Mouse (Mus musculus) MEL (cell line): ENCODE results near the gene Nanos2. TPM values are rescaled to one million over a fixed set of nuclear protein-coding genes. Genes with fewer than 3 reads are reported as not detected.

ENCODE experiments used
- DNase-seq: peaks from one replicate; pipeline ENCODE4 v3.0.0; 2011; ENCODE audit warnings: low read depth, low spot score
- H3K27ac ChIP-seq: 2 replicates; pipeline ENCODE4 v1.5.1; 2012; ENCODE audit warnings: low read depth, mild to moderate bottlenecking, control low read depth, low read length, moderate library complexity; ENCODE audit not compliant: control insufficient read depth
- H3K27me3 ChIP-seq, 2 experiments: fragments of 150-350 bp in 1 of 2; sonication (generic) in 1 of 2; 2 replicates each; pipeline ENCODE4 v1.6.1; 2012; ENCODE audit warnings: low read length in 2 of 2, mild to moderate bottlenecking in 2 of 2, improper control_type of control experiment in 1 of 2, moderate library complexity in 1 of 2; ENCODE audit not compliant: insufficient read depth in 2 of 2, control insufficient read depth in 1 of 2
- H3K36me3 ChIP-seq, 2 experiments: 2 replicates each; pipeline ENCODE4 v1.6.1; 2012 to 2014; ENCODE audit warnings: low read length in 2 of 2, improper control_type of control experiment in 1 of 2, inconsistent platforms in 1 of 2, mild to moderate bottlenecking in 1 of 2; ENCODE audit not compliant: insufficient read depth in 2 of 2, control insufficient read depth in 1 of 2
- H3K4me1 ChIP-seq, 2 experiments: fragments of 150-350 bp in 1 of 2; sonication (generic) in 1 of 2; 2 replicates each; pipeline ENCODE4 v1.6.1; 2012; ENCODE audit warnings: low read length in 2 of 2, improper control_type of control experiment in 1 of 2, mild to moderate bottlenecking in 1 of 2; ENCODE audit not compliant: insufficient read depth in 2 of 2, control insufficient read depth in 1 of 2
- H3K4me3 ChIP-seq, 2 experiments: fragments of 150-350 bp in 1 of 2; sonication (generic) in 1 of 2; 2 replicates each; pipeline ENCODE4 v1.5.1; 2012; ENCODE audit warnings: low read depth in 2 of 2, low read length in 2 of 2, mild to moderate bottlenecking in 2 of 2, moderate library complexity in 2 of 2, control low read depth in 1 of 2, improper control_type of control experiment in 1 of 2; ENCODE audit not compliant: control insufficient read depth in 1 of 2, insufficient read depth in 1 of 2
- H3K79me2 ChIP-seq: 2 replicates; pipeline ENCODE4 v1.6.1; 2012; ENCODE audit warnings: mild to moderate bottlenecking, low read length, moderate library complexity; ENCODE audit not compliant: control insufficient read depth, poor library complexity, insufficient read depth
- H3K9ac ChIP-seq: 2 replicates; pipeline ENCODE4 v1.6.1; 2012; ENCODE audit warnings: low read depth, mild to moderate bottlenecking, control low read depth, low read length, moderate library complexity; ENCODE audit not compliant: control insufficient read depth, poor library complexity, severe bottlenecking
- H3K9me3 ChIP-seq: fragments of 150-350 bp; sonication (generic); replicated peaks from 2 replicates; pipeline ENCODE4 v1.6.1; 2012; ENCODE audit warnings: mild to moderate bottlenecking, low read length, improper control_type of control experiment, moderate library complexity; ENCODE audit not compliant: insufficient read depth
- BHLHE40 ChIP-seq: IDR thresholded peaks from 2 replicates; pipeline ENCODE4 v1.6.1; 2012; ENCODE audit warnings: low read depth, mild to moderate bottlenecking, inconsistent platforms, low read length, improper control_type of control experiment, borderline replicate concordance
- CTCF ChIP-seq, 3 experiments: IDR thresholded peaks in 2 of 3; conservative IDR thresholded peaks in 1 of 3; 2 replicates each; pipeline ENCODE4 v1.5.1; 2011 to 2012; ENCODE audit warnings: low read length in 3 of 3, low read depth in 2 of 3, mild to moderate bottlenecking in 2 of 3, improper control_type of control experiment in 1 of 3, inconsistent platforms in 1 of 3, mixed read lengths in 1 of 3, moderate library complexity in 1 of 3; ENCODE audit not compliant: control insufficient read depth in 1 of 3, insufficient read depth in 1 of 3, poor library complexity in 1 of 3, severe bottlenecking in 1 of 3
- E2F4 ChIP-seq: IDR thresholded peaks from 2 replicates; pipeline ENCODE4 v1.6.1; 2011; ENCODE audit warnings: low read depth, low read length, improper control_type of control experiment, borderline replicate concordance
- ELF1 ChIP-seq: IDR thresholded peaks from 2 replicates; pipeline ENCODE4 v1.6.1; 2014; ENCODE audit warnings: low read depth, mild to moderate bottlenecking, inconsistent platforms, low read length, improper control_type of control experiment, moderate library complexity
- EP300 ChIP-seq, 2 experiments: IDR thresholded peaks; 2 replicates each; pipeline ENCODE4 v1.6.1; 2011; ENCODE audit warnings: improper control_type of control experiment in 2 of 2, low read length in 2 of 2, low read depth in 1 of 2, mild to moderate bottlenecking in 1 of 2
- GABPA ChIP-seq: IDR thresholded peaks from 2 replicates; pipeline ENCODE4 v1.6.1; 2012; ENCODE audit warnings: low read depth, mild to moderate bottlenecking, inconsistent platforms, low read length, improper control_type of control experiment, moderate library complexity
- GATA1 ChIP-seq: IDR thresholded peaks from 2 replicates; pipeline ENCODE4 v1.6.1; 2011; ENCODE audit warnings: low read depth, low read length, improper control_type of control experiment
- HCFC1 ChIP-seq: IDR thresholded peaks from 2 replicates; pipeline ENCODE4 v1.6.1; 2012; ENCODE audit warnings: low read depth, mild to moderate bottlenecking, inconsistent platforms, low read length, improper control_type of control experiment, moderate library complexity
- JUND ChIP-seq: IDR thresholded peaks from 2 replicates; pipeline ENCODE4 v1.6.1; 2011; ENCODE audit warnings: low read depth, mild to moderate bottlenecking, improper control_type of control experiment, low read length
- MAFK ChIP-seq: IDR thresholded peaks from 2 replicates; pipeline ENCODE4 v1.6.1; 2011; ENCODE audit warnings: low read depth, mild to moderate bottlenecking, low read length, improper control_type of control experiment, borderline replicate concordance
- MAX ChIP-seq: IDR thresholded peaks from 2 replicates; pipeline ENCODE4 v1.6.1; 2011; ENCODE audit warnings: low read length, improper control_type of control experiment
- MAZ ChIP-seq: IDR thresholded peaks from 2 replicates; pipeline ENCODE4 v1.6.1; 2012; ENCODE audit warnings: low read depth, mild to moderate bottlenecking, inconsistent platforms, low read length, improper control_type of control experiment
- MXI1 ChIP-seq: IDR thresholded peaks from 2 replicates; pipeline ENCODE4 v1.6.1; 2011; ENCODE audit warnings: mild to moderate bottlenecking, low read depth, low read length, improper control_type of control experiment
- MYC ChIP-seq: IDR thresholded peaks from 2 replicates; pipeline ENCODE4 v1.6.1; 2011; ENCODE audit warnings: low read depth, mild to moderate bottlenecking, low read length, improper control_type of control experiment, moderate library complexity
- NELFE ChIP-seq: IDR thresholded peaks from 2 replicates; pipeline ENCODE4 v1.6.1; 2011; ENCODE audit warnings: low read depth, low read length, improper control_type of control experiment
- POLR2AphosphoS2 ChIP-seq: IDR thresholded peaks from 2 replicates; pipeline ENCODE4 v1.6.1; 2011; ENCODE audit warnings: low read length, improper control_type of control experiment
- POLR2AphosphoS5 ChIP-seq: IDR thresholded peaks from 2 replicates; pipeline ENCODE4 v1.6.1; 2012; ENCODE audit warnings: low read depth, borderline replicate concordance, mild to moderate bottlenecking, inconsistent platforms, low read length, moderate library complexity, mixed read lengths
- RCOR1 ChIP-seq: IDR thresholded peaks from 2 replicates; pipeline ENCODE4 v1.6.1; 2012; ENCODE audit warnings: low read depth, mild to moderate bottlenecking, inconsistent platforms, low read length, improper control_type of control experiment
- SIN3A ChIP-seq: IDR thresholded peaks from 2 replicates; pipeline ENCODE4 v1.6.1; 2012; ENCODE audit warnings: low read length, improper control_type of control experiment, inconsistent platforms
- SMC3 ChIP-seq: IDR thresholded peaks from 2 replicates; pipeline ENCODE4 v1.6.1; 2011; ENCODE audit warnings: low read depth, low read length, improper control_type of control experiment
- TAL1 ChIP-seq: IDR thresholded peaks from 2 replicates; pipeline ENCODE4 v1.6.1; 2012; ENCODE audit warnings: mild to moderate bottlenecking, inconsistent platforms, low read length, moderate library complexity, mixed read lengths
- TCF12 ChIP-seq: IDR thresholded peaks from 2 replicates; pipeline ENCODE4 v1.6.1; 2014; ENCODE audit warnings: low read depth, mild to moderate bottlenecking, inconsistent platforms, low read length, improper control_type of control experiment, moderate library complexity
- UBTF ChIP-seq: IDR thresholded peaks from 2 replicates; pipeline ENCODE4 v1.6.1; 2012; ENCODE audit warnings: low read depth, mild to moderate bottlenecking, inconsistent platforms, low read length, improper control_type of control experiment, moderate library complexity, borderline replicate concordance; ENCODE audit not compliant: insufficient read depth
- USF1 ChIP-seq: IDR thresholded peaks from 2 replicates; pipeline ENCODE4 v1.6.1; 2014; ENCODE audit warnings: low read depth, mild to moderate bottlenecking, inconsistent platforms, low read length, improper control_type of control experiment, moderate library complexity
- ZMIZ1 ChIP-seq: IDR thresholded peaks from 2 replicates; pipeline ENCODE4 v1.6.1; 2012; ENCODE audit warnings: low read depth, mild to moderate bottlenecking, inconsistent platforms, low read length, improper control_type of control experiment, moderate library complexity
- ZNF384 ChIP-seq: IDR thresholded peaks from 2 replicates; pipeline ENCODE4 v1.6.1; 2012; ENCODE audit warnings: low read depth, mild to moderate bottlenecking, inconsistent platforms, low read length, improper control_type of control experiment
- polyA plus RNA-seq, 2 experiments: library from polyadenylated mRNA; stranded (reverse) in 1 of 2; unstranded in 1 of 2; fragments of >175 nt in 1 of 2; fragments of >200 nt in 1 of 2; gene quantifications; 2 replicates each; pipeline versions ENCODE4 v1.2.1 to v1.2.4; 2012; ENCODE audit warnings: low replicate concordance in 2 of 2, low read depth in 1 of 2; ENCODE audit not compliant: insufficient read length in 2 of 2, insufficient read depth in 1 of 2, missing spikeins in 1 of 2
- total RNA-seq: library from RNA; depleted of rRNA; stranded (reverse); fragments of 300-350 nt; gene quantifications from 2 replicates; pipeline ENCODE4 v1.2.3, GENCODE M21; 2012

The Nanos2 gene
- total and polyA plus RNA-seq, 3 experiments: not detected

GRCm38 (mm10) chr7:18986503-18986902 is 697 bp upstream of the Nanos2 start:
- Histone ChIP-seq H3K27me3 (no peaks in the 10 kb centered on the region), H3K4me1 (peaks cover 2 to 21% of the 10 kb centered on the region in 2 experiments; a peak in 3 of 4 replicates), H3K36me3 (peaks cover 0 to 7% of the 10 kb centered on the region in 2 experiments; a peak in 2 of 4 replicates), H3K27ac (no peak overlapping the region), H3K9ac (no peak overlapping the region), H3K4me3 (no peak overlapping the region), H3K9me3 (no peaks in the 10 kb centered on the region)
- peak; percentile 75 for DNase-seq
- TF ChIP-seq TCF12 (0 out of 2 replicates have a peak, but pooled peaks have one; percentile 21), CTCF (IDR thresholded peaks at IDR 0.05 in 2 of 3, conservative IDR thresholded peaks at IDR 0.05 in 1 of 3; ENCODE audit: control insufficient read depth in 1 of 3, insufficient read depth in 1 of 3, low read depth in 2 of 3, low read length in 3 of 3, poor library complexity in 1 of 3, severe bottlenecking in 1 of 3) (no peak), BHLHE40 (no peak), MYC (0 out of 2 replicates have a peak, but pooled peaks have one; percentile 21), GABPA (no peak), TAL1 (peak; percentile 53), ZNF384 (peak; percentile 74), MXI1 (peak; percentile 60; the same call in 1 of the 2 replicates), MAZ (no peak), SIN3A (0 out of 2 replicates have a peak, but pooled peaks have one; percentile 24), MAX (0 out of 2 replicates have a peak, but pooled peaks have one; percentile 30), ELF1 (no peak), GATA1 (peak; percentile 51), NELFE (no peak), POLR2AphosphoS2 (no peak), EP300 (IDR thresholded peaks at IDR 0.05; ENCODE audit: low read depth in 1 of 2, low read length in 2 of 2) (peak; percentile 26 to 35; a peak in 3 of 4 replicates)
- TF ChIP-seq, all 39 proteins: peak for 9
- H3K79me2 ChIP-seq: no peaks in the 10 kb centered on the region

DNA sequence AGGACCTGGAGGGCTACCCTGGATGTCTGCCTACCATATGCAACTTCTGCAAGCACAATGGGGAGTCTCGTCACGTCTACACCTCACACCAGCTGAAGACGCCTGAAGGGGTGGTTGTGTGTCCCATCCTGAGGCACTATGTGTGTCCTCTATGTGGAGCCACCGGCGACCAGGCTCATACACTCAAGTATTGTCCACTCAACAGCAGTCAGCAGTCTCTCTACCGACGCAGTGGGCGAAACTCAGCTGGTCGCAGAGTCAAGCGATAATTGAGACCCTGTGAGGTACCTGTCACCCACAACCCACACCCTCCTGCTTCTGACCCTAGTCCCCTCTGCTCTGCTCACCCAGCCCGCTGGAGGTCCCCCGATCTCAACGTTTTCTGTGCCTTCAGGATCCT is 547 bp downstream of the Nanos2 start:
- Histone ChIP-seq H3K4me1 (peaks cover 2 to 21% of the 10 kb centered on the region in 2 experiments; a peak in 3 of 4 replicates), H3K27ac (no peak overlapping the region), H3K4me3 (no peak overlapping the region), H3K9me3 (no peaks in the 10 kb centered on the region), H3K79me2 (no peaks in the 10 kb centered on the region), H3K9ac (no peak overlapping the region), H3K27me3 (no peaks in the 10 kb centered on the region), H3K36me3 (peaks cover 0 to 7% of the 10 kb centered on the region in 2 experiments; a peak in 2 of 4 replicates)
- no peak for DNase-seq
- TF ChIP-seq EP300 (IDR thresholded peaks at IDR 0.05; ENCODE audit: low read depth in 1 of 2, low read length in 2 of 2) (no peak), MYC (no peak), HCFC1 (no peak), JUND (no peak), GABPA (no peak), USF1 (no peak), RCOR1 (no peak), MAZ (no peak), NELFE (no peak), ZNF384 (no peak), CTCF (IDR thresholded peaks at IDR 0.05 in 2 of 3, conservative IDR thresholded peaks at IDR 0.05 in 1 of 3; ENCODE audit: control insufficient read depth in 1 of 3, insufficient read depth in 1 of 3, low read depth in 2 of 3, low read length in 3 of 3, poor library complexity in 1 of 3, severe bottlenecking in 1 of 3) (no peak), SMC3 (no peak), MAFK (no peak), TCF12 (no peak), SIN3A (no peak), MXI1 (no peak), ZMIZ1 (no peak), UBTF (no peak), POLR2AphosphoS5 (no peak), E2F4 (no peak)
